Mouse (Mus musculus): ENCODE data around the gene Psg20. TPM values are rescaled to one million over a fixed set of nuclear protein-coding genes. Genes with fewer than 3 reads are reported as not detected.

Psg20 gene
- not detected for polyA plus RNA-seq (2014; fragmentation: Illumina TruSeq; extraction: RNeasy Lipid Tissue Mini Kit (QIAGEN cat#74804); ENCODE audit: insufficient read depth, low read depth, low replicate concordance)

GRCm38 (mm10) chr7:18686085-18686484 is at the start of gene Psg20:
Gene Psg20, minus strand, starts transcription at chr7:18686185.

GRCm38 (mm10) chr7:18717790-18718189 is 31.8 kb upstream of the Psg20 start, which contains the start of gene Psg22:
Gene Psg22, plus strand, starts transcription at chr7:18718090.

GRCm38 (mm10) chr7:18656625-18657024 is 29.4 kb downstream of the Psg20 start, which contains the start of gene Psg21:
Gene Psg21, minus strand, starts transcription at chr7:18656725.

Other genes with a start within 250 kb of the Psg20 start
- not detected for gene Psg26, start 202.0 kb downstream of the Psg20 start, polyA plus RNA-seq (2014; fragmentation: Illumina TruSeq; extraction: RNeasy Lipid Tissue Mini Kit (QIAGEN cat#74804); ENCODE audit: insufficient read depth, low read depth, low replicate concordance)
- gene Psg25, start 153.9 kb downstream of the Psg20 start, polyA plus RNA-seq (2014; fragmentation: Illumina TruSeq; extraction: RNeasy Lipid Tissue Mini Kit (QIAGEN cat#74804); ENCODE audit: insufficient read depth, low read depth, low replicate concordance): not detected
- not detected for gene Psg27, start 118.9 kb downstream of the Psg20 start, polyA plus RNA-seq (2014; fragmentation: Illumina TruSeq; extraction: RNeasy Lipid Tissue Mini Kit (QIAGEN cat#74804); ENCODE audit: insufficient read depth, low read depth, low replicate concordance)
- not detected for gene Psg23, start 69.7 kb downstream of the Psg20 start, polyA plus RNA-seq (2014; fragmentation: Illumina TruSeq; extraction: RNeasy Lipid Tissue Mini Kit (QIAGEN cat#74804); ENCODE audit: insufficient read depth, low read depth, low replicate concordance)
- gene Psg21, start 29.5 kb downstream of the Psg20 start, polyA plus RNA-seq (2014; fragmentation: Illumina TruSeq; extraction: RNeasy Lipid Tissue Mini Kit (QIAGEN cat#74804); ENCODE audit: insufficient read depth, low read depth, low replicate concordance): not detected
- gene Psg22, start 31.9 kb upstream of the Psg20 start, polyA plus RNA-seq (2014; fragmentation: Illumina TruSeq; extraction: RNeasy Lipid Tissue Mini Kit (QIAGEN cat#74804); ENCODE audit: insufficient read depth, low read depth, low replicate concordance): not detected
- not detected for gene Psg19, start 112.3 kb upstream of the Psg20 start, polyA plus RNA-seq (2014; fragmentation: Illumina TruSeq; extraction: RNeasy Lipid Tissue Mini Kit (QIAGEN cat#74804); ENCODE audit: insufficient read depth, low read depth, low replicate concordance)
- 0.18 TPM for gene Psg17, start 135.4 kb upstream of the Psg20 start, polyA plus RNA-seq (2014; fragmentation: Illumina TruSeq; extraction: RNeasy Lipid Tissue Mini Kit (QIAGEN cat#74804); ENCODE audit: insufficient read depth, low read depth, low replicate concordance)
- gene Mill2, start 153.8 kb upstream of the Psg20 start, polyA plus RNA-seq (2014; fragmentation: Illumina TruSeq; extraction: RNeasy Lipid Tissue Mini Kit (QIAGEN cat#74804); ENCODE audit: insufficient read depth, low read depth, low replicate concordance): 19.7 TPM
- gene Pglyrp1, start 185.1 kb upstream of the Psg20 start, polyA plus RNA-seq (2014; fragmentation: Illumina TruSeq; extraction: RNeasy Lipid Tissue Mini Kit (QIAGEN cat#74804); ENCODE audit: insufficient read depth, low read depth, low replicate concordance): 36.8 TPM
- 11.3 TPM for gene Ccdc61, start 224.2 kb upstream of the Psg20 start, polyA plus RNA-seq (2014; fragmentation: Illumina TruSeq; extraction: RNeasy Lipid Tissue Mini Kit (QIAGEN cat#74804); ENCODE audit: insufficient read depth, low read depth, low replicate concordance)
- gene Nova2, start 239.7 kb upstream of the Psg20 start, polyA plus RNA-seq (2014; fragmentation: Illumina TruSeq; extraction: RNeasy Lipid Tissue Mini Kit (QIAGEN cat#74804); ENCODE audit: insufficient read depth, low read depth, low replicate concordance): 2.6 TPM

Data from lung, adult 10 weeks (tissue).